Mouse (Mus musculus) gastrocnemius, adult 8-10 months (tissue): ENCODE results near the gene Gm1993. TPM values are rescaled to one million over a fixed set of nuclear protein-coding genes. Genes with fewer than 3 reads are reported as not detected.
"Not testable (repeated sequence)": the region's sequence is repeated elsewhere in the genome, so short reads cannot be mapped to it uniquely, and the experiment has no call there.

Source experiments
- DNase-seq, 2 experiments: peaks; one replicate each; pipeline ENCODE4 v3.0.0; 2022; ENCODE audit warnings: low spot score in 2 of 2
- total RNA-seq, 4 experiments: library from RNA; stranded (reverse); gene quantifications; 2 replicates each; pipeline ENCODE4 v1.2.4; 2022

Gm1993 gene
- not detected for total RNA-seq

GRCm38 (mm10) chrX:25570352-25570751 is at the start of gene Gm1993:
TSS of gene Gm1993 (minus strand) at chrX:25570452.
- not testable (repeated sequence) for DNase-seq
